Mouse (Mus musculus): ENCODE measurements at regions not wholly inside any gene's neighbourhood (a gene's known extent, or its start where the extent isn't known, plus 50 kb on each side); places are given as distances from the start of the nearest gene placed in this dataset.

DNA sequence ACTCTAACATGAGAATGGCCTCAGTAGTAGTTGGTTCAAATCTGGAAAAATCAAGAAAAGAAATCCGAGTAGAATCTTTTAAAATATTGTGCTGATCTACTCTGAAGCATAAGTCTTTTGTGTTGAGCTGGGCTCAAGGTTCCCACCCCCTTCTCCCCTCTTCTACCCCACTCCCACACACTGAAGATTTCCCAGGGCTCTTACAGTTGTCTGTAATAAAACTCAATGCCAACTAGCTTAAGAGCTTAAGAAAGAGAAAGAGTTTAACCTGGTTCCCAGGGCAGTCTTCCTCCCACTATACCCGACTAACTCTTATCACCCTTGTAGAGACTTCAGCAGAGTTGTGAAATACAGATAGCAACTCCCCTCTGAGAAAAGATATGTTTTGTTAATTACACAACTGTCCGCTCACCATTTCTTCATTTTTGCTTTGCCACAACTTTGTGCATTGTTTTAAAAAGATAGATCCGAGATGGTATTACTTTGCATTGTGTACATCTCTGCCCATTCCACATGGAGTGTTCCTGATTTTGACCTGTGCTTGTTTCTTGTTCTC, 94.0 kb upstream of the Cpeb2 start:
- no peak for DNase-seq

DNA sequence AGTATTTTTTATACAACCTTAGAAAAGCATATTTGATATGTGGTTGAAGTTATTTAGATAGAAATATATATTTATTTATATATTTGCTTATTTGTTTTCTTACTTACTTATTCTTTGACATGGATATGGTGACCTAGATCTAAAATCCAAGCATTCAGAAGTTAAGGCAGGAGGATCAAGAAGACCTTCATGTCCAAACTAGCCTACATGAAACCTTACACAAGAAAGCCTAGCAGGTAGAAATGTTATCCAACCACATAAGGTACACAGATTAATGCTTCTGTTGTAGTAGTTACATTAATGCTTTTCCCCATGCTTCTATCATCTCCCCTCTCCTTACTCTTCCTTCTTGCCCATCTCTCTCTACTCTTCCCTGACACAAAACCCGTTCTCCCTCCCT, 93.2 kb upstream of the Cpeb2 start:
- DNase-seq, result no peak

DNA sequence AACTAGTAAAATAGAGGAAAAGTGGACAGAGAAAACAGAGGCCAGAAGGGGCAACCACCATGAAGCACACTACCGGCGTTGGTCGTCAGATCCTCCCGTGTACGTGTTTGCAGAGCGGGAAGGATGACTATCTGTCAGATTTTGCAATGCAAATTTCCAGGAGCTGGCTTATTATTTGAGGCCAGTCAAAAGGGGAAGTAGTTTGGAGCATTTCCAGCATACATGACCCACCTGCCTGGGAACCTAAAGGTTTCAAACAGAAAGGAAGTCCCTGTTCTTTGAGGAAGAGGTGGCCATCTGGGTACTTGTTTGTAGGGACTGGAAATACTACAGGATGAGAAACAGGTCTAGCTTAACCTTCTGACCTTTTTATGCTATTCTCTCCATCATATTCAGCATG, 87.0 kb upstream of the Cpeb2 start:
- no peak for DNase-seq

DNA sequence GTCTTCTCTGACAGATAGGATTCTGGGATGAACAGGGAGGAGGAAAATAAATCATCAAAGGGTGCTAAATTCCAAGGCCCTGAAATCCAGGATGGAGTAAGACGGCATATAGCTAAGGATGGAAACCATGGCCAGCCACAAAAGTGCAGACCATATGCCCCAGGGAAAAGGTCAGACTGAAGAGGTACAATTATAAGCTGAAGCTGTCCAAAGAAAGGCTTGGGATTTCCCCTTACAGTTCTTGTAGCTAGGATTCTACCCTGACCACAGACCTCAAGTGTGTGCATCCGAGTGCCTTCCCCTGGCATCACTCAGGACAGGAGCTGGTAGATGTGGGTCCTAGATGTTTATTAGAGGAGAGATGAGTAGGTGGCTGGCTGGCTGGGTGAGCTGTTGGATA, 86.0 kb upstream of the Cpeb2 start:
- no peak for DNase-seq

DNA sequence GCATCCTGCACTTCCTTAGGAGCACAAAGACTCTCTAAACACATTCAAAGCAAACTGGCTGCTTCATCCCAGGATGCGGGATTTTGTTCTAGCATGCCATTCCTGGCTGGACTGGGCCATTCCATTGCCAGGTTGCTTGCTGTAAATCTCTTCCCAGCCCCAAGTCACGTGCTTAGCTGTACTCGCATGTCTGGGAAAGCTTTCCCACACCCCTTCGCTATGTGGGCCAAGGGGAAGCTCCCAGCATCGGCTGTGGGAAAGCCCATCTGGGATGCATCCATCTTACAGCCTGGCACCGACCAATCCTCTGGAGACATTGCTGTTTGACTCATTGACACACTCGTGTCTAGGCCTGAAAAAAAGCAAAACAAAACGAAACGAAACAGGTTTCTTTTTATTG, 84.5 kb upstream of the Cpeb2 start:
- DNase-seq, result no peak

DNA sequence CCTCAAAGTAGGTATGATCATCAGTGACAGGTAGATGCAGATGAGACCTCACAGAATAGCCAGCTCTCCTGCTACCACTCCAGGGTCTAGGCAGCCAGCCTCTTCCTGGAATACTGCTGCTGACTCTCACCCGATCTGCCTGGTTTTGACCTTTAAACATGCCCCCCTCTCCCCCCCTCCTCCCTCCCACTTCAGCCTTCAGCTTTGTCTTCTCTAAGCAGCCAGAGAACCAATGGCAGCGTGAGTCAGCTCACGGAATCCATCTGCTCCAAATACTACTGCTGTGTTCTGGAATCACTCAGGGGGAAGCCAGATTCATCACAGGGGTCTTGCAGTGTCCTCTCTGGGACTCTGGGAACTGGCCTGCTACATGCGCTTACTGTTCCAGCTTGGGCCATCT, 83.4 kb upstream of the Cpeb2 start:
- no peak for DNase-seq

DNA sequence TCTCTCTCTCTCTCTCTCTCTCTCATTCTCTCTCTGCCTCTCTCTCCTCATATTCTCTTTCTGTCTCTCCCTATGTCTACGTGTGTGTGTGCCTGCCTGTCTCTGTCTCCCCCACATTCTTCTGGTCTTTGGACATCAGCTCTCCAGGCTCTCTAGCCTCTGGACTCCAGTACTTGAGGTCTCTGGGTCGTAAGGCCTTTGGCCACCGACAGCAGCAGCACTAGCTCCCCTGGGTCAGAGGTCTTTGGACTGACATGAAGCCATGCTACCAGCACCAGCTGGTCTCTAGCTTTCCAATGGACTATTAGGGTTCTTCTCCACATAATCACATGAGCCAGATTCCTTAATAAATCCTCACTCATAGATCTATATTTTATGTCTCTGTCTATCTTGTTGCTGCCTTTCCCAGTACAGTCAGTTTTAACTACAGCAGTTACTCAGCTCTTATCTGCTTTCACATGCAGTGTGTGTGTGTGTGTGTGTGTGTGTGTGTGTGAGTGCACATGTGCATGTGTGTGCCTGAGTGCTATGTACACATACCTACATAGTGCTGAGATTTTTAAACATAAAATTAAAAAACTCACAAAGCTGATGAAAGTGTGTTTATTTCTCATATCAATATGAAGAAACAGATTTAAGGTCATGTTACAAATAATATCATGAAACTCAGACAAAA, 81.7 kb upstream of the Cpeb2 start:
- DNase-seq, result peak; percentile 82

DNA sequence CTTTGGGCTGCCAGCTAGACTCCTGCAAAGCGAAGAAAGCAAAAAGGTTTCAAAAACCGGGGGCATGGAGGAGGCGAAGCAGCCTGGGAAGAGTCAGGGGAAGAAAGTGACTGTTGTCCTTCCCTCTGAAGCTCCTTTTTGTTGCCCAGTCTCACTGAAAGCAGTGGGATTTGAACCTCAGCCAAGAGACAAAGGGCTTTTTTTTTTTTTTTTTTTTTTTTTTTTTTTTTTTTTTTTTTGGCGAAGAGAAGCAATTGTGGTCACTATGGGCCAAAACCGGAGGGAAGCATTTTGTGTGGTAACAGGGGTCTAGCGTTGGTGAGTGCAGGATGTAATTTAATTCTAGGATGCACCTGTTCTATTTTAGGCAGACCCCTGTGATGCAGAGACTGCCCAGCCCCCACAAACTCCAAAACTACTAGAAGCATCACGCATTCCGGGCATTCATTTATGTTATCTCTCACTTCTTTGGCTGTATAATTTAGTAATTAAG, 80.8 kb upstream of the Cpeb2 start:
- DNase-seq, result peak; percentile 45

DNA sequence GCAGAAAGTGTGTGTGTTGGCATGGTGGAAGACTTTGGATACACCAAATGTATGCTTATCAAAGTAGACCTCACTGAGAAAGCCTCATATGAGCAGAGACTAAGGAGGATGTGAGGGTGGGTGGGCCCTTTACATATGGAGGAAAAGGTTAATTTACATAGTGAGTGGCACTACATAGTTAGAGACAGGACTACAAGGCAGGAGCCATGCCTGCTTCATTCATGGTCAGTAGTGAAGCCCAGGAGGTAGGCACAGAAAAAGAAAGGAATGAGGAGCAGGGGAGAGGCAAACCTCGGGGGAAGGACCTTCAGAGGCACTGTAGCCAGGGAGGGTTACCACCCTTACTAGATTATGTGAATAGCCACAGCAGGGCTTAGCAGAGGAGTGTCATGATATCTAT, 80.1 kb upstream of the Cpeb2 start:
- no peak for DNase-seq

DNA sequence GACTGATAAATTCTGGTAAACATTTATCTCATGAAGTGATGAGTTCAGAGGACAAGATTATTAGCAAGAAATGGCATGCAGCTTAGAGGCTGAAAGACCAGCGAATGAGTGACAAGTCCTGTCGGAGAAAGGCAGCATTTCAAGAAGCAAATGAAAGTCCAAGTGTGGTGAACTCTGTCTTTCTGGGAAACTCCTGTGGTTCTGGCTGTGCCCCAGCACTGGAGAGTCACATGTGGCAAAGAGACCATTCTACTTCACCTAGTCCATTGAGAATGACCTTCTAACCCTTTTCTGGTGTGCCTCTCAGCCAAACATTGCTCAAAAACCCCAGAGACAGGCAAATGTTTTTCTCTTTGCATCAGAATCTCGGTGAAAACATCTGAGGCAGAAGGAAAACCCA, 76.2 kb upstream of the Cpeb2 start:
- peak; percentile 92 for DNase-seq

DNA sequence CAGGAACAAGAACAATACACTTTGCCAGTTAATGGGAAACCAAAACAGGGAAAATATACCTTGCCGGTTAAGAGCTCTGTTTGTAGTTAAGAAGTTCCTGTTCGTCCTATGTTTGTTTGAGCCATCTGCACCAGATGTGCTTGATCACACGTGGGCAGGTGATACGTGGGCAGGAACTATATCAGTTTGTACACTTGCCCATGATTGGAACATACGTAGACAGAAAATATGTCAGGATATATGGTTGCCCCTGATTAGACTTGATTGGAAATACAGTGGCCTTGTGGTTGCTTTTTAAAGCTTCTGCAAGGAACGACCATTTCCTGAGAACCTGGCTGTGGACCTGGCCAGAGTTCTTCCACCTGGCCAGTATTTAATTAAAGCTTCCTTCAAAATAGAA, 72.8 kb upstream of the Cpeb2 start:
- DNase-seq, result no peak

DNA sequence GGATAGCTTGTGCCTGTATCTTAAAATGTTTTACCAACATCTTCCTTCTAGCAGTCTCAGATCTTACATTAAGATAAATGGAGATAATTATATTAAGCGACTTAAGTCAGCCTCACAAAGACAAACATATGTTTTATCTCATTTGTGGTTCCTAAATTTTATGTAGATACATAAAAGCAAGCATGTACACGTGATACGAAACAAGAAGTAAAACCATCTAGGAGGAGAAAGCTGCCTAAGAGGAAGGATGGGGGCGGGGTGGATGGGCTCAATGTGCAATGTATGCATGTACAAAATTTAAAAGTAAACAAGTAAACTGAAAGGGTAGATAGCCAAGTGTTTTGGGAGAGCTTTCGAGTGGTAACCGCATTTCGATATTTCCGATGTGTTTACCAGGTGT, 51.5 kb upstream of the Cpeb2 start:
- no peak for DNase-seq
